Mouse (Mus musculus) lung, adult 2 months (tissue): ENCODE data around the gene B430218F22Rik. TPM values are rescaled to one million over a fixed set of nuclear protein-coding genes. Genes with fewer than 3 reads are reported as not detected.
A peak's percentile ranks its signal among the peaks of the same experiment; 100 is the strongest.
"Not testable (repeated sequence)": the region's sequence is repeated elsewhere in the genome, so short reads cannot be mapped to it uniquely, and the experiment has no call there.

ENCODE experiments used
- DNase-seq: peaks from one replicate; pipeline ENCODE4 v3.0.0; 2022
- H3K4me1 ChIP-seq: fragments of 200-500 bp; 2 replicates; pipeline ENCODE4 v1.6.1; 2011; ENCODE audit warnings: low read length; ENCODE audit not compliant: control insufficient read depth, insufficient read depth
- H3K4me3 ChIP-seq: fragments of 200-500 bp; replicated peaks from 2 replicates; pipeline ENCODE3; 2011; ENCODE audit warnings: low read depth, mild to moderate bottlenecking, control low read depth, low read length; ENCODE audit errors: extremely low read depth
- CTCF ChIP-seq: fragments of 200-500 bp; IDR thresholded peaks from 2 replicates; pipeline ENCODE4 v1.5.1; 2011; ENCODE audit warnings: mild to moderate bottlenecking, low read length, control low read depth; ENCODE audit not compliant: insufficient read depth
- POLR2A ChIP-seq: fragments of 200-500 bp; IDR thresholded peaks from 2 replicates; pipeline ENCODE4 v1.6.1; 2011; ENCODE audit warnings: low read depth, mild to moderate bottlenecking, control low read depth, low read length, borderline replicate concordance; ENCODE audit errors: extremely low read depth
- WGBS: fragments of 180-500 bp; shearing (Covaris S2); methylation state at CpG from one replicate; pipeline ENCODE4 v1.1.7; 2018; 5-methylcytosine and 5-hydroxymethylcytosine counted together
- polyA plus RNA-seq: library from polyadenylated mRNA; depleted of rRNA; stranded (reverse); fragments of >200 nt; gene quantifications from 2 replicates; pipeline ENCODE4 v1.2.3, GENCODE M21; 2012; rRNA removed

Gene B430218F22Rik
- not detected in 2 replicates for polyA plus RNA-seq

DNA sequence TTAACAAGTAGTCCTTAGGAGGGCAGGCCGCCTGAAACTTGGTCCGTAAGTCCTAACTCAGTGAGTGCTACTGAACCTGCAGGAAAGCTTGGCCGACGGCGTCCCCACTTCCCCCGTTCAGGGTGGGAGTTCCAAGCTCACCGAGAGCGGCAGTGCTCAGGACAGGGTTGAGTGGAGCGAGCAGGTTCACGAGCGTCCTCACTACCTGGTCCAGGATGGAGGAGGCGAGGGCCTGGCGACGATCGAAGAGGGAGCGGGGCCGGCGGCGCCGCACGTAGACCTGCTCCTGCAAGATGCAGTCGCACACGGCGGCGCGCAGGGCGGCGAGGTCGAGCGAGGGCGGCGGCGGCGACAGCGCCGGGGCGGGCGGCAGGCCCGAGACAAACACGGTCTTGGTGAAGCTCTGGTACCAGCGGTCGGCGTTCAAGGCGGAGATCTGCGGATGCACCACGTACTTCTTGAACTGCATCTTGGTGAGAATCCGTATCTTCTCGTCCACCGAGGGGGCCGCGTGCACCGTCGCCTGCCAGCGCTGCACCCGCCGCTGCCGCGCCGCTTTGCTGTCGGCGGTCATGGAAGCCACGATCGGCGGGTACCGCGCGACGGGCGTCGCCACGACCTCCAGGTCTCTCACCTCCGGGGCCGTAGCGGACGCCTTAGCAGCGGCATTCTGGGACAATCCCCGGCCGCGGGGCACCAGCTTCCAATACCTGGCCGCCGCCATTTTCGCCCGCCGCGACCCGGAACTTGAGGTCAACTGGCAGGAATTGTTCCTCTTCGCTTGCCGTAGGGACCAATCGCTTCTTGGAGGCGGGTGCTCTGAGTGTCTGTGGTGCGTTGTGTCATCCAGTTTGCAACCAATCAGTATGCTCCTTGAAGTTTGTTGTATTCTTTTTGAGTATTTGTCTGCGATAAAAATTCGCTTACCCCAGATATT, at the start of gene B430218F22Rik, which contains the start of gene Mrps30:
Gene B430218F22Rik, plus strand, starts transcription at position 120 of the 937 bp plus-strand sequence.
Gene Mrps30, minus strand, starts transcription at position 742 of the 937 bp plus-strand sequence.
- TF ChIP-seq CTCF (no peak), POLR2A (peak; percentile 49; the same call in 1 of the 2 replicates)
- peak; percentile 94 for DNase-seq
- under 1% methylated on average over 93 of the region's 93 CpGs for WGBS
- H3K4me3 ChIP-seq = peak within 1 kb of the TSS; percentile 94
- peaks cover 2% of the 10 kb centered on the region; the same call in 1 of the 2 replicates for H3K4me1 ChIP-seq

DNA sequence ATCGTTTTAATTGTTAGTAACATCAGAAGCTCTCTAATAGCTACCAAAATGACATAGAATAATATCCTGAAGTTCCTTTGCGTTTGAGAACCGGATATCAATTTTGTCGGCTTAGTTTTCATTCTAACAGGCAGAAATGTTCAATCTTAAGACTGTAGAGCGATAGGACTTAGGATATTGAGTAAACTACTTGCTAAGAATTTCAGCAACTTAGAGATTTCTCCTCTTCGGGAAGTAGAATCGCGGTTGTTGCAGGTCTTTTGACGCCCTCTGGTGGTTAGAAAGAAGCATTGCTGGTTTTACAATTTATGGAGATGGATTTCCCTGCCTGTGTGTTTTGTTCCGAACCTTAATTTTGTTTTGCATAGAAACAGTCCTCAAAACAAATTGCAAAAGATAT, 36.2 kb upstream of the B430218F22Rik start:
- DNase-seq = no peak
- TF ChIP-seq CTCF (0 out of 2 replicates have a peak, but pooled peaks have one; percentile 7), POLR2A (no peak)
- no peak overlapping the region for H3K4me3 ChIP-seq
- 18% methylated on average over 10 of the region's 10 CpGs for WGBS
- no peaks in the 10 kb centered on the region for H3K4me1 ChIP-seq

DNA sequence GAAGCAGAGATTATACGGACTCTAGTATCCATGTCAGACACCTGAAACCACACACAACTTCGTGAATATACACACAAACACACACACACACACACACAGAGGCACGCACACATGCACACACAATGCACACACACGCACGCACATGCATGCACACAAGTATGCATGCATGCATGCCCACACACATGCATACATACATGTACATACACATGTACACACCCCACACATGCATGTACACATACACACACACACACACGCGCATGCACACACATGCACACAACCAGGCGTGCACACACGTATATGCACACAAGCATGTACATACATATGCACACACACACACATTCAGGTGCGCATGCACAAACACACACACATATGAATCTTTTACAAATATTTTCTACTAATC, 35.6 kb upstream of the B430218F22Rik start:
- Histone ChIP-seq H3K4me1 (no peaks in the 10 kb centered on the region), H3K4me3 (no peak overlapping the region)
- DNase-seq = no peak
- TF ChIP-seq POLR2A = no peak
- no peak for TF ChIP-seq CTCF
- 87% methylated on average over 10 of the region's 10 CpGs for WGBS

DNA sequence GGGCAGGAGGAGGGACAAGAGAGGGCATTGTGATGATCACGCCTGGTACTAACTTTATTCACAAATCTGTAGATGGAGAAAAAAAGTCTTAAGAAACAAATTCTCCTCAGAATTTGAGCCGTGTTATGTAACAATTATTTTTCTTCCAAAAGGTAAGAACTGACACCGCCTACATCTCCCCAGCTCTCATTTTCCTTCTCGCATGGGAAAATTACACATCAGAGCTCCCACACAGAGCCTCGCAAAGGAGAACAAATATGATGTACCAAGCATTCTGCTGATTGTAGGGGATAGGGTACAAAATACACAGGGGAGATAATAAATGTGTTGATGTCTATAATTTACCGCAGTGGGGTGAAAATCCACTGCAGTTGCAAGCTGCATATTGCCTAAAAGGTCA, 23.1 kb upstream of the B430218F22Rik start:
- no peak for TF ChIP-seq POLR2A
- DNase-seq = no peak
- Histone ChIP-seq H3K4me1 (no peaks in the 10 kb centered on the region), H3K4me3 (no peak overlapping the region)
- WGBS = 88% methylated on average over 6 of the region's 6 CpGs

DNA sequence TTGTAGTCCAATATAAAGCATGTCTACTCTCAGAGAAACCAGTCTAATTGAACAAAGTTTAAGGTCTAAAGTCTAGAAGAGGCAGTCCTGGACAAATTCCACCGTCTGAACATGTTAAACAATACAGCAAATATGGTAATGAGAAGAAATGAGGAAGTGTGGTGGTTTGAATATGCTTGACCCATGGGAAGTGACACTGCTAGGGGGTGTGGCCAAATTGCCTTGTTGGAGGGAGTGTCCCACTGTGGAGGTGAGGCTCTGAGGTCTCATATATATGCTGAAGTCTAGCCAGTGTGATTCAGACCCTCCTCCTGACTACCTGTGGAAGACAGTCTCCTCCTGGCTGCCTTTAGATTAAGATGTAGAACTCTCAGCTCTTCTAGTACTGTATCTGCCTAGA, 20.7 kb upstream of the B430218F22Rik start:
- no peak for DNase-seq
- no peak for TF ChIP-seq CTCF
- TF ChIP-seq POLR2A = no peak
- WGBS = 38% methylated on average over 1 of the region's 1 CpGs
- no peak overlapping the region for H3K4me3 ChIP-seq
- no peaks in the 10 kb centered on the region for H3K4me1 ChIP-seq

DNA sequence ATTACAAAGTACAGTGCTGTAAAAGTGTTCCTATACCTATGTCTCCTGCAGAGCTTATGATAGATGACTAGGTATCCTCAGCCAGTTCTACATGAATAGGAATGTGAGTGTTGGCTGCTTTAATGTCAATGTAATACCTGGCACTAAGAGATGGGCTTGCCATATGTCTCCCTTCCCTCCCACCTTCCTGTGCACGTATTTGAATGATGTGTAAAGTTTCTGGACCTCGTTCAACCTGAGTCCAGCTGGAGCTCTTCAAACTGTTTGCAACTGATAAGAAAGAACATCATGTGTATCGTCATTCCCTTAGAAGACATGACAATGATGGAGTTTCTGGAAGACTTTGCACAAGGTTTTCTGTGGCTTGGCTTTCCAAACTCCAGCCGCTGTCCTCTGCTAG, 13.6 kb upstream of the B430218F22Rik start:
- no peak for DNase-seq

DNA sequence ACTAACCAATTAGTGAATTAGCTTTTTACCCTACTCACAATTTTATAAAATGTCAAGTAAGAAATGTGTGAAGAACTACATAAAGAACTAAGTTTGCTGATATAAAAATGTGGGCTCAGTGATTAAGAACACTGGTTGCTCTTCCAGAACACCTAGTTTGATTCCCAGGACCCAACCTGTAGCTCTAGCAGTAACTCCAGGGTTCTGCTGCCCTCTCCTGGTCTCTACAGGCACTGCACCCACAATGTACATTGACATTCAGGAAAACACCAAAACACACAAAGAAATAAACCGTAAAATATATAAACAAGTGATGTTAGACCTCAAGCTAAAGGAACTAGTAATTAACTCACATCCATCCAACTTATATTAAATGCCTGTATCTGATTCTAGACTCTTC, 7.3 kb upstream of the B430218F22Rik start:
- peak; percentile 34 for DNase-seq
- TF ChIP-seq POLR2A = no peak
- peak; percentile 74 for TF ChIP-seq CTCF
- Histone ChIP-seq H3K4me3 (no peak overlapping the region), H3K4me1 (no peaks in the 10 kb centered on the region)
- WGBS = 37% methylated on average over 1 of the region's 1 CpGs

More for the DNA sequence above, 13.6 kb upstream of the B430218F22Rik start:
- Histone ChIP-seq H3K4me3 (no peak overlapping the region), H3K4me1 (no peaks in the 10 kb centered on the region)
- 60% methylated on average over 4 of the region's 4 CpGs for WGBS
- no peak for TF ChIP-seq POLR2A
- TF ChIP-seq CTCF = no peak

DNA sequence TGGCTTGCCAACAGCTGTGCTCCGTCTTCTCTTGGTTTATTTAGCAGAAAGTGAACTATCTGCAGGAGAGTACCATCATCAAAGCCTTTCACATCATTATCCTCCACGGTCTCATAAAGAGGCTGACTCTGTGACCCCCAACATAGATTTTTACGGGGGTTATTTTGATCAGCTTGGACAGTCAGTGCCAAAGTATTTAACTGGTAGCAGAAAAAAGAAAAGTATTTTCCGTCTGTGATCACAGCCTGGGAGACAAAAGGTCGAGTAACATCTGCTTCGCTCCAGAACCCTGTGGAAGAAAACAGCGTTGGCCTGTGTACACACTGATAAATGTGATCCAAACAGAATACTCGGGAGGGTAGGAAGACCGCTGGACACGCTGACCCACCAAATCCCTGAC, 6.0 kb upstream of the B430218F22Rik start:
- DNase-seq = no peak
- TF ChIP-seq POLR2A (no peak), CTCF (no peak)
- WGBS = 53% methylated on average over 10 of the region's 10 CpGs

DNA sequence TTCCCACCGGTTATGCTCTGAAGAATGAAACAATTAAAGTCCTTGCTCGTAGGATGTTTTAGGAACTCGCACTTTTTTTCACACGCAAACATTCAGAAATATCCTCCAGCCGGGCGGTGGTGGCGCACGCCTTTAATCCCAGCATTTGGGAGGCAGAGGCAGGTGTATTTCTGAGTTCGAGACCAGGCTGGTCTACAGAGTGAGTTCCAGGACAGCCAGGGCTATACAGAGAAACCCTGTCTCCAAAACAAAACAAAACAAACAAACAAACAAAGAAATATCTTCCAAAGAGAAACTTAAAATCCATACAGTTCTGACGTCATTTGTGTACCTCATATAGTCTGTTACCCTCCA, 995 bp downstream of the B430218F22Rik start:
- not testable (repeated sequence) for H3K4me1 ChIP-seq, DNase-seq
- WGBS = 7% methylated on average over 10 of the region's 10 CpGs
- peak overlapping the region; percentile 94 for H3K4me3 ChIP-seq

More for the DNA sequence above, 6.0 kb upstream of the B430218F22Rik start:
- no peak overlapping the region for H3K4me3 ChIP-seq
- H3K4me1 ChIP-seq = no peaks in the 10 kb centered on the region

DNA sequence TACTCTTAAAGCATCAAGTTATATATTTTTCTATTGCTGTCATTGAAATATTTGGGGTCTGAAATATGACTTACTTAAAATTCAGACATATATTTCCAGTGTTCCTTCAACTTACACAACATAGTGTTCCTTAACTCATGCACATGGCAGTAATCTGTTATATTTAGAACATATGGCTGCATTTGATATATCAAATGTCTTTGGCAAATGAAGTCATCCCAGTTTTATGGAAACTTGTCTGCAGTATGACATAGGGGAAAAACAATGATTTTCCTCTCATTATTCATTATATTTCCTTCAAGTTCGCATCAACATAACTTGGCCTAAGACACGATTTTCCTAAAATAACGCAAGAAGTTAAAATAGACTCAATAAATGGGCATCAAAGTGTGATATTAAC, 9.4 kb downstream of the B430218F22Rik start:
- 73% methylated on average over 3 of the region's 3 CpGs for WGBS
- TF ChIP-seq CTCF = no peak
- no peak for TF ChIP-seq POLR2A
- no peak overlapping the region for H3K4me3 ChIP-seq
- no peak for DNase-seq
- no peaks in the 10 kb centered on the region for H3K4me1 ChIP-seq
